In genomic region chr11:87461780-87462460, GRCm38 (mm10) we compare ENCODE assay signal across 8 mouse cellular contexts. TPM values are rescaled to one million over a fixed set of nuclear protein-coding genes. Genes with fewer than 3 reads are reported as not detected.
A peak's percentile ranks its signal among the peaks of the same experiment; 100 is the strongest.
DNase-seq lines count a peak whose midpoint lies in the region; ATAC-seq and TF ChIP-seq lines count a peak whose summit lies in the region.
"Not testable (repeated sequence)": the region's sequence is repeated elsewhere in the genome, so short reads cannot be mapped to it uniquely, and the experiment has no call there.

No protein-coding gene starts in this region.

- WGBS in heart, embryonic 13.5 days: under 1% methylated on average over 21 of the region's 58 CpGs
- WGBS in kidney, postnatal 0 days: under 1% methylated on average over 20 of the region's 58 CpGs
- WGBS in liver, embryonic 11.5 days: under 1% methylated on average over 24 of the region's 58 CpGs

- H3K27ac ChIP-seq in heart, embryonic 13.5 days (replicated peaks): peak overlapping the region; percentile 76; the same call in 1 of the 2 replicates
- not testable (repeated sequence) for H3K27ac ChIP-seq in kidney, postnatal 0 days; liver, embryonic 11.5 days (ENCODE audit: low read depth, low read length)

- not testable (repeated sequence) for H3K79me2 ChIP-seq in myocyte (ENCODE audit: control insufficient read depth, insufficient read depth)

- TF ChIP-seq CTCF in kidney, postnatal 0 days (IDR thresholded peaks at IDR 0.05; ENCODE audit: low read depth): not testable (repeated sequence)

- DNase-seq in A20 (ENCODE audit: low read depth, low spot score): peak; percentile 91
- peak; percentile 50 for DNase-seq in brain, embryonic 18.5 days (ENCODE audit: low read depth, low spot score)
- DNase-seq in fibroblast of lung, adult 2 months (ENCODE audit: low read depth): peak; percentile 9
- DNase-seq in kidney, postnatal 0 days (ENCODE audit: low spot score): peak; percentile 69
- DNase-seq in liver, embryonic 11.5 days (ENCODE audit: low spot score): peak; percentile 72
- DNase-seq in spleen, postnatal 4 days (ENCODE audit: low spot score in 2 of 2): peak; percentile 80 to 89

- peak overlapping the region; percentile 39 for H3K4me3 ChIP-seq in heart, embryonic 13.5 days
- H3K4me3 ChIP-seq in kidney, postnatal 0 days (replicated peaks; ENCODE audit: low read depth, low read length); myocyte: not testable (repeated sequence)
- H3K4me3 ChIP-seq in liver, embryonic 11.5 days (ENCODE audit: low read depth, low read length): peak overlapping the region; percentile 5; the same call in 1 of the 2 replicates

- peak; percentile 49 for TF ChIP-seq POLR2A in myocyte (IDR thresholded peaks at IDR 0.05; ENCODE audit: insufficient read length, low read depth)

- H3K27me3 ChIP-seq in heart, embryonic 13.5 days (replicated peaks); kidney, postnatal 0 days (ENCODE audit: insufficient read depth, low read length); liver, embryonic 11.5 days (replicated peaks; ENCODE audit: control insufficient read depth, insufficient read depth, low read length); myocyte (ENCODE audit: control insufficient read depth, insufficient read depth, insufficient read length): not testable (repeated sequence)

- peak overlapping the region; percentile 69 for H3K9ac ChIP-seq in heart, embryonic 13.5 days
- not testable (repeated sequence) for H3K9ac ChIP-seq in kidney, postnatal 0 days (ENCODE audit: low read depth, low read length)
- H3K9ac ChIP-seq in liver, embryonic 11.5 days (ENCODE audit: low read depth, low read length): 0 out of 2 replicates have a peak overlapping the region, but pooled peaks have one; percentile 4

- H3K4me1 ChIP-seq in heart, embryonic 13.5 days; kidney, postnatal 0 days (replicated peaks; ENCODE audit: insufficient read depth, low read length); liver, embryonic 11.5 days (replicated peaks; ENCODE audit: control insufficient read depth, insufficient read depth, low read length): not testable (repeated sequence)

- H3ac ChIP-seq in myocyte (ENCODE audit: control insufficient read depth, insufficient read length): not testable (repeated sequence)

- H3K36me3 ChIP-seq in heart, embryonic 13.5 days; kidney, postnatal 0 days (ENCODE audit: insufficient read depth, low read length); liver, embryonic 11.5 days (ENCODE audit: control insufficient read depth, insufficient read depth, low read length); myocyte (ENCODE audit: control insufficient read depth, insufficient read depth): not testable (repeated sequence)

- peak; percentile 97 for ATAC-seq in heart, embryonic 13.5 days (ENCODE audit: extremely low read depth, insufficient number of reproducible peaks, low FRiP score, low TSS enrichment)
- ATAC-seq in kidney, postnatal 0 days (replicated peaks; ENCODE audit: low FRiP score, low read depth): peak; percentile 98
- ATAC-seq in liver, embryonic 11.5 days (replicated peaks; ENCODE audit: low FRiP score): peak; percentile 97

- not testable (repeated sequence) for H3K9me3 ChIP-seq in heart, embryonic 13.5 days; kidney, postnatal 0 days (replicated peaks; ENCODE audit: low read length); liver, embryonic 11.5 days (ENCODE audit: control insufficient read depth, low read length)

- H3K4me2 ChIP-seq in heart, embryonic 13.5 days: peak overlapping the region; percentile 67
- peak overlapping the region; percentile 38; the same call in 1 of the 2 replicates for H3K4me2 ChIP-seq in kidney, postnatal 0 days (ENCODE audit: low read length)
- H3K4me2 ChIP-seq in liver, embryonic 11.5 days: peak overlapping the region; percentile 38
- H3K4me2 ChIP-seq in myocyte (ENCODE audit: low read depth): peak overlapping the region; percentile 73

RNA-seq across cellular contexts. Expression of gene Tex14, which starts 57.1 kb away (rescaled TPM):
- polyA plus RNA-seq in heart, embryonic 13.5 days (2015; fragmentation: Nextera tagmentation; extraction: Ambion mirVana): 0.28 and 0.47 TPM in 2 replicates
- 0.55 and 0.57 TPM in 2 replicates for polyA plus RNA-seq in kidney, postnatal 0 days (2015; fragmentation: Nextera tagmentation; extraction: Ambion mirVana)
- 0.32 and 0.48 TPM in 2 replicates for polyA plus RNA-seq in liver, embryonic 11.5 days (2014; fragmentation: Nextera tagmentation; extraction: Ambion mirVana)
- polyA plus RNA-seq in myocyte (2012; fragmentation: generic; extraction: Trizol): 0.13 TPM

RNA-seq across cellular contexts. Expression of gene Rad51c, which starts 57.2 kb away (rescaled TPM):
- polyA plus RNA-seq in heart, embryonic 13.5 days (2015; fragmentation: Nextera tagmentation; extraction: Ambion mirVana): 9.7 and 9.9 TPM in 2 replicates
- 3.5 and 4.7 TPM in 2 replicates for polyA plus RNA-seq in kidney, postnatal 0 days (2015; fragmentation: Nextera tagmentation; extraction: Ambion mirVana)
- polyA plus RNA-seq in liver, embryonic 11.5 days (2014; fragmentation: Nextera tagmentation; extraction: Ambion mirVana): 5.0 and 5.5 TPM in 2 replicates
- 3.5 TPM for polyA plus RNA-seq in myocyte (2012; fragmentation: generic; extraction: Trizol)

Comparison
In these comparisons a context has a peak if more than half of its experiments do, and no peak if none do; other contexts are left out.
1. DNase-seq: peak in every context shown above with its lines; median percentile 91 in A20; 84 in spleen, postnatal 4 days; 72 in liver, embryonic 11.5 days; 69 in kidney, postnatal 0 days; 50 in brain, embryonic 18.5 days; 9 in fibroblast of lung, adult 2 months.